Mouse (Mus musculus) limb, embryonic 14.5 days (tissue): ENCODE data around the gene Dis3l2. TPM values are rescaled to one million over a fixed set of nuclear protein-coding genes. Genes with fewer than 3 reads are reported as not detected.
A peak's percentile ranks its signal among the peaks of the same experiment; 100 is the strongest.

Experiments
- ATAC-seq: fragments of 200-750 bp; cut with Nextera tagmentation; 2 replicates; pipeline ENCODE4 v1.8.0; 2017; ENCODE audit warnings: low read depth, moderate number of reproducible peaks, moderate TSS enrichment; ENCODE audit not compliant: low FRiP score
- DNase-seq: peaks from one replicate; pipeline ENCODE4 v3.0.0-alpha.2; 2015; ENCODE audit warnings: low spot score
- H3K27ac ChIP-seq: fragments of 300-500 bp; sonication (generic); replicated peaks from 2 replicates; pipeline ENCODE4 v1.5.1; 2014; ENCODE audit warnings: low read depth, mild to moderate bottlenecking, low read length, moderate library complexity, mixed read lengths
- H3K27me3 ChIP-seq: fragments of 300-500 bp; sonication (generic); 2 replicates; pipeline ENCODE4 v1.6.1; 2014; ENCODE audit warnings: low read length, mixed read lengths; ENCODE audit not compliant: control insufficient read depth, insufficient read depth
- H3K36me3 ChIP-seq: fragments of 300-500 bp; sonication (generic); 2 replicates; pipeline ENCODE4 v1.6.1; 2014; ENCODE audit warnings: mild to moderate bottlenecking, low read length, moderate library complexity, mixed read lengths; ENCODE audit not compliant: control insufficient read depth, insufficient read depth
- H3K4me1 ChIP-seq: fragments of 300-500 bp; sonication (generic); 2 replicates; pipeline ENCODE4 v1.6.1; 2014; ENCODE audit warnings: antibody characterized with exemption, low read length, mixed read lengths; ENCODE audit not compliant: control insufficient read depth, insufficient read depth
- H3K4me2 ChIP-seq: fragments of 300-500 bp; sonication (generic); replicated peaks from 2 replicates; pipeline ENCODE4 v1.6.1; 2014; ENCODE audit warnings: low read depth, mild to moderate bottlenecking, low read length, moderate library complexity; ENCODE audit not compliant: severe bottlenecking
- H3K4me3 ChIP-seq: fragments of 300-500 bp; sonication (generic); replicated peaks from 2 replicates; pipeline ENCODE4 v1.5.1; 2014; ENCODE audit warnings: low read length
- H3K9ac ChIP-seq: fragments of 300-500 bp; sonication (generic); 2 replicates; pipeline ENCODE4 v1.6.1; 2014; ENCODE audit warnings: mild to moderate bottlenecking, low read depth, low read length, moderate library complexity; ENCODE audit not compliant: severe bottlenecking
- H3K9me3 ChIP-seq: fragments of 300-500 bp; sonication (generic); 2 replicates; pipeline ENCODE4 v1.6.1; 2016; ENCODE audit warnings: low read length; ENCODE audit not compliant: control insufficient read depth
- POLR2A ChIP-seq: fragments of 200-500 bp; IDR thresholded peaks from 2 replicates; pipeline ENCODE4 v1.8.0; 2012; ENCODE audit warnings: inconsistent platforms, mild to moderate bottlenecking, moderate library complexity, borderline replicate concordance; ENCODE audit not compliant: insufficient read depth, insufficient read length; ENCODE audit errors: extremely low read depth
- WGBS: fragments of 180-500 bp; shearing (Covaris S2); extraction: QIAGEN DNeasy Blood & Tissue Kit; methylation state at CpG from one replicate; pipeline ENCODE4 v1.1.7; 2014; 5-methylcytosine and 5-hydroxymethylcytosine counted together
- polyA plus RNA-seq, 2 experiments: library from polyadenylated mRNA; depleted of rRNA in 1 of 2; stranded (reverse) in 1 of 2; unstranded in 1 of 2; fragments of >200 nt; fragmentation: Nextera tagmentation in 1 of 2; extraction: Ambion mirVana in 1 of 2; gene quantifications; 2 replicates each; pipeline versions ENCODE4 v1.2.1 to v1.2.3; 2012 to 2014

The Dis3l2 gene
- polyA plus RNA-seq, 2 experiments, result 22.2 to 24.4 TPM

GRCm38 (mm10) chr1:86696948-86697347 is 6.7 kb upstream of the Dis3l2 start:
- Histone ChIP-seq H3K9ac (no peak overlapping the region), H3K4me1 (no peaks in the 10 kb centered on the region), H3K4me3 (no peak overlapping the region), H3K4me2 (no peak overlapping the region), H3K27ac (no peak overlapping the region), H3K36me3 (no peaks in the 10 kb centered on the region), H3K27me3 (no peaks in the 10 kb centered on the region), H3K9me3 (no peaks in the 10 kb centered on the region)
- DNase-seq (no peak), ATAC-seq (no peak)
- no peak for TF ChIP-seq POLR2A
- 50% methylated on average over 7 of the region's 7 CpGs for WGBS

GRCm38 (mm10) chr1:86698721-86699120 is 4.9 kb upstream of the Dis3l2 start:
- no peak overlapping the region for H3K4me3 ChIP-seq
- 30% methylated on average over 2 of the region's 2 CpGs for WGBS
- H3K27me3 ChIP-seq, result no peaks in the 10 kb centered on the region
- H3K36me3 ChIP-seq, result no peaks in the 10 kb centered on the region
- no peak for DNase-seq
- ATAC-seq, result no peak
- no peak overlapping the region for H3K9ac ChIP-seq
- no peaks in the 10 kb centered on the region for H3K9me3 ChIP-seq
- H3K27ac ChIP-seq, result no peak overlapping the region
- no peak for TF ChIP-seq POLR2A
- H3K4me2 ChIP-seq, result no peak overlapping the region
- H3K4me1 ChIP-seq, result 0 out of 2 replicates have a peak, but pooled peaks cover 3% of the 10 kb centered on the region

- Histone ChIP-seq H3K36me3 (no peaks in the 10 kb centered on the region), H3K4me2 (no peak overlapping the region), H3K27me3 (no peaks in the 10 kb centered on the region), H3K9ac (no peak overlapping the region), H3K27ac (no peak overlapping the region), H3K9me3 (no peaks in the 10 kb centered on the region), H3K4me3 (no peak overlapping the region), H3K4me1 (0 out of 2 replicates have a peak, but pooled peaks cover 3% of the 10 kb centered on the region)
- DNase-seq (no peak), ATAC-seq (no peak)
- no peak for TF ChIP-seq POLR2A
- WGBS, result 65% methylated on average over 11 of the region's 11 CpGs
Observed at GRCm38 (mm10) chr1:86699346-86700136, 4.1 kb upstream of the Dis3l2 start.

GRCm38 (mm10) chr1:86700367-86700766 is 3.2 kb upstream of the Dis3l2 start:
- no peak overlapping the region for H3K4me3 ChIP-seq
- H3K9ac ChIP-seq, result no peak overlapping the region
- H3K4me1 ChIP-seq, result 0 out of 2 replicates have a peak, but pooled peaks cover 3% of the 10 kb centered on the region
- H3K27ac ChIP-seq, result no peak overlapping the region
- TF ChIP-seq POLR2A, result no peak
- ATAC-seq, result no peak
- no peak for DNase-seq
- no peak overlapping the region for H3K4me2 ChIP-seq
- WGBS, result 68% methylated on average over 7 of the region's 7 CpGs
- no peaks in the 10 kb centered on the region for H3K36me3 ChIP-seq
- H3K9me3 ChIP-seq, result no peaks in the 10 kb centered on the region
- H3K27me3 ChIP-seq, result no peaks in the 10 kb centered on the region

GRCm38 (mm10) chr1:86703965-86704326 is 338 bp downstream of the Dis3l2 start:
- H3K36me3 ChIP-seq, result no peaks in the 10 kb centered on the region
- peak overlapping the region; percentile 92 for H3K9ac ChIP-seq
- no peaks in the 10 kb centered on the region for H3K27me3 ChIP-seq
- peak overlapping the region; percentile 80 for H3K27ac ChIP-seq
- ATAC-seq (no peak), DNase-seq (no peak)
- H3K4me3 ChIP-seq, result peak overlapping the region; percentile 83
- 0 out of 2 replicates have a peak, but pooled peaks cover 3% of the 10 kb centered on the region for H3K4me1 ChIP-seq
- TF ChIP-seq POLR2A, result no peak
- H3K9me3 ChIP-seq, result no peaks in the 10 kb centered on the region
- WGBS, result 1% methylated on average over 27 of the region's 27 CpGs
- H3K4me2 ChIP-seq, result peak overlapping the region; percentile 62
